Mouse (Mus musculus): ENCODE results near the gene Tmc3.

Gene Tmc3

DNA sequence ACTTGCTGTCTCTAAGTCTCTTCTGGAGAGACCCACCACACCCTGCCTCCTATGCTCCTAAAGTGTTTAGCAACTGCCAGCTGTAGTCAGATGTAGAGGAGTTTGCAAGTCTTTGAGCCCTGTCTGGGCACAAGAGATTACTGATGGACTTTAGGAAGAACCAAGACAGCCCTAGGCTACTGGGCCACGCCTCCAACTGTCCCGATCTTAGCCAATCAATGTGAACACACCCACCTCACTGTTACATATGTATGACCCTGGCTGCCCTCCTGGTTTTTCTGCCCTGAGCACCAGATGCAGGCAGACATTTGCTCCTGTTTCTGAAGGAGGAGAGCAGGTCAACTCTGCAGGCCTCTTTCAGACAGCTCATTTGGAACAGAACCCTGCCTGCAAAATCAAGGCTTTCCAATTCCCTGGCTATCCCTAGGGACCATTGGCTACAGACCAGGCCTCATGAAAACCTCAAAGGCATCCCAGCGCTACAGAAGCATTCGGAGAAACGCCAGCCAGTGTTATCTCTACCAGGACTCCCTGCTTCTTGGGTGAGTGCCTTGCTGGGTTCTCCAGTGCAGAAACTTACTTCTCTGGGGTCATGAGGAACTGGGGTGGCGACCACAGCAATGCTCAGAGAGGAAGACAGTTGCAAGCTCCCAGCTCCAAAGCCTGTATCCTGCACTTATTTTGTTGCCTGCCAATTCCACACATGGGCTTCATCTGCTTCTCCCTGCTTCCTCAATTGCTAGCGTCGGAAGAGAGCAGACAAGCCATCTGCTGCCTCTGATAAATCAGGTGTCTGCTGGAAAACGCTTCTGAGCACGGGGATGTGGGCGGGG lies at the start of gene Tmc3:
Gene Tmc3 (plus strand): TSS at position 289 of the 833 bp plus-strand sequence.
- peak; percentile 29 to 39 for DNase-seq

DNA sequence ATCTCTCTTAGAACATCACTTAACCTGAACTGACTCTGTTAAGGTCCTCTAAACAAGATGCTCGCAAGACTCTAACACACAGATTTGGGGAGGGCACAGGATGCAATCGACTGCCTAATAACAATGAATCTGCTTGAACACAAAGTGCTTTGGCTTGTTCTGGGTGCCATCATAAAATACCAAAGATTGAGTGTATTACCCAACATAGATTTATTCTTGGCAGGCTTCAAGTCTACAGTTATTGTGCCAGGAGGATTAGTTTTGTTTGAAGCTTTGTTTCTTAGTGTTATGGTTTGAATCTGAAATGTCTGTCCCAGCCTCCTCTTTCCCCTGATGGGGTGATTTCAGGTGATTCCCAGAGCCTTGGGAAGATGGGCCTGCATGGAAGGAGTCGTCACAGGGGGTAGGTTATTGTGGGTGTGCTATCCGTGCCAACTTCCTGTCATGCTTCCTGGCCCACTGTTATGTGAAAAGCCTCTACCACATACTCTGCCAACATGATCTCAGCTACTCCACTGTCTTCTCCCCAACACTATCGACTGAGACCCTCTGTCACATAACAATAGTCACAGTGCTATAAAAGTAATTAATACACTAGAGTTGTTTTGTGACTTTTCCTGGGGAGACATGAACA lies 43.1 kb upstream of the Tmc3 start:
- DNase-seq = no peak

GRCm38 (mm10) chr7:83548686-83549352 lies 35.9 kb upstream of the Tmc3 start:
- DNase-seq = no peak

- no peak for DNase-seq
These were observed 35.4 kb upstream of the Tmc3 start for GRCm38 (mm10) chr7:83549353-83549774.

- DNase-seq = peak; percentile 9 to 35
These were observed 34.7 kb upstream of the Tmc3 start for GRCm38 (mm10) chr7:83549951-83550407.

- no peak for DNase-seq
These were observed 30.2 kb upstream of the Tmc3 start for GRCm38 (mm10) chr7:83554477-83554876.

GRCm38 (mm10) chr7:83556488-83556887 lies 28.2 kb upstream of the Tmc3 start:
- peak in 1 of 2 experiments; percentile 37 for DNase-seq

DNA sequence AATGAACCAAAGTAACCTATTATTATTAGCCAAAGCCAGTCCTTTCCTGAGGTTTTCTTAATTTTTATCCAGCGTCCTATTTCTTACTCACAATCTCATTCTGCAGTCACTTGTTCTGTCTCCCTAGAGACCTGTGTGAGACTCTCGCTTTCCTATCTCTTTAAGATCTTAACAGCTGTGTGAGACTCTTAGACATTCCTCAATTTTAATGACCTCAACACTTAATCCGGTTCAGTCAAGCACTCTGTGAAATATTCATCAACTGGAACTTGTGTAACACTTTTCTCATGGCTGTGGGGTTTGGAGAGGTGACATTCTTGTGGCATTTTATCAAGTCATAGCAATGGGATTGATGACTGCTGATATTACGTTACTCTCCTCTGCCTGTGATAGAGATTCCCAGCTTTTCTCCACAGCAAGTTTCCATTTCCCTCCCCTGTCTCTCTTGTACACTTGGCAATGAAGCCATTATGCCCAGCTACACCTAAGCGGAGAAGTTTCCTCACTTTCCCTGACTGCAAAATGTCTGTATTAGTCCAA lies 25.9 kb upstream of the Tmc3 start:
- peak in 1 of 2 experiments; percentile 30 for DNase-seq

DNA sequence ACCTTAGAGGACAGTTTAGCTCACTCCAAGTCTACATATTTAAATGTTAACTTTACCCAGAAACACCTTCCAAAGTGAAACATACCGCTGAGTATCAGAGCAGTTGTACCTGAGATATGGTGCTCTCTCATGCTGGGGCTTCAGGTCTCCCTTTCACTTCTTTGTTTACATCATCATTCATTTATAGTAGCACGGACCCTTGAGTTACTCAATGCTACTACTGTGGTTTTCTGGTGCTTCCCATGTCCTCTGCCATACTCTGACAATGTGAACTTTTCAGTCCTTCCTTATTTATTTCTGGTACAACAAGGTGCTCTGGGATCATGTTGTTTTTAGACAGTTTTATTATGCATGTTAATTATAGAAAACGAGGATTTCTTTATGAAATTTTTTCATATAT lies 25.2 kb upstream of the Tmc3 start:
- DNase-seq = no peak

DNA sequence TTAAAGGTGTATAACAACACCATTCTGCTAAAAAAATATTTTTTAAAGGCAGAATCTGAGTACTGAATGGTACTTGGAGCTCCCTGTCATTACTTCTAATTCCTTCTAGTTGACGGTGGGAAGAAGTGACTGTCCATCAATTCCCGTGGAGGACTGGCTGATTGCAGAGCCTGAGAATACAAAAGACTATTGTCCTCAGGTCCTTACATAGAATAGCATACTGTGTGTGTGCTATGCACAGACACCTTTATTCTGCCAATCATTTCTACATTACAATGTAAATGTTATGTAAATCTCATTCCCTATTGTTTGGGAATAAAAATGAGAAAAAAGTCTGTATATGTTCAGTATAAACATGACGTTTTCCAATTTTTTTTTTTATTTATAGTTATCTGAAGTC lies 22.9 kb upstream of the Tmc3 start:
- no peak for DNase-seq

- DNase-seq = peak in 1 of 2 experiments; percentile 32
These were observed 20.0 kb upstream of the Tmc3 start for GRCm38 (mm10) chr7:83564635-83565291.

DNA sequence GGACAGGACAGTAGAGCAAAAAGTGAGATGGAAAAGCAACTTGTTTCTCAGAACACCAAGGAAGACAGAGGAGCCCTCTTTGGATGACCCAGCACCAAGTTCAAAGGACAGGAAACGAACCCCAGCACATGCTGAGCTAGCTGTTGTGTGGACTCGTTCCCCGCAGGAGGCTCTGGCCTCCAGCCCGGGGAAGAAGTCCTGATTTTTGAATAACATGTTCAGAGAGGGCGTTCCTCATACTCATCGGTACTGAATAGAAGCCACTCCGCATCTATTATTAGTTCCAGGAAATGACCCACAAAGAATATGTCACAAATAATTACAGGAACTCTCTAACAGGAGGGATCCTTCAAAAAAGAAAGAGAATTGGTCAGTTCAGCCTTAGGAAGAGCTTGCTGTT lies 18.8 kb upstream of the Tmc3 start:
- DNase-seq = peak; percentile 80 to 81

- peak; percentile 67 to 76 for DNase-seq
These were observed 16.8 kb upstream of the Tmc3 start for GRCm38 (mm10) chr7:83567841-83568500.

DNA sequence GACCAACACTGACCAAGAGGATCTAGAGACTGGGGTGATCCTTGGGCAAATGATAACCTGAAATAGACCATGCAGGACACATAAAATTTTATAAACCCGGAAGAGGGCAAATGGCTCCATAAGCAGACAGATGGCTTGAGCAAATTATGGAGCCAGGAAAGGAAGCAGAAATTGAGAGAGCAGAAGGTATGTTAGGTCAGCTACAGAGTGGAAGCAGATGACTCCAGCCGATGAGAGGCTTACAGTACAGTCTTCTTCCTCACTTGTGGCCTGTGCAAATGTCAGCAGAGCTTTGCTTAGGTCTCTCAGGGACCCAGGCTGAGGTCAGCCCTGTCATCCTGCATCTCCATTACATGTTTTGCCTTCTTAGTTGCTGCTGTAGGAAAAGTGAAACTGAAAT lies 15.9 kb upstream of the Tmc3 start:
- no peak for DNase-seq

- DNase-seq = no peak
These were observed 15.3 kb upstream of the Tmc3 start for GRCm38 (mm10) chr7:83569436-83569835.

- DNase-seq = no peak
These were observed 13.7 kb upstream of the Tmc3 start for GRCm38 (mm10) chr7:83571077-83571476.

DNA sequence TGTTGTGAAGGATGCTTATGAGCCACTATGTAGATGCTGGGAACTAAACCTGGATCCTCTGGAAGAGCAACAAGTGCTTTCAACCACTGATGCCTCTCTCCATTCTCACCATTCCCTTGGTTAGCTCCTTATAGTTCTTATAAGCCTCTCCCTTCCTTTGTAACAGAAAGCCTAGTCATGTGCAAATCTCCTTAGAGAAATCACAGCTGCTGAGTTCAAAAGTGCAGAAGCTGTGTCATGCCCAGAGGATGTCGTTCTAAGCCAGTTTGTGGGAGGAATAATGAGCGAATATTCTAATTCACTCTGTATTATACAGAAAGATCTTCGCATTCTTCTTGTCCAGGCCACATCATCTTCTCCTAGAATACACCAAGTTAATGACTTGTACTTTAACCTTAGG lies 12.8 kb upstream of the Tmc3 start:
- DNase-seq = no peak

GRCm38 (mm10) chr7:83572451-83572850 lies 12.3 kb upstream of the Tmc3 start:
- no peak for DNase-seq

DNA sequence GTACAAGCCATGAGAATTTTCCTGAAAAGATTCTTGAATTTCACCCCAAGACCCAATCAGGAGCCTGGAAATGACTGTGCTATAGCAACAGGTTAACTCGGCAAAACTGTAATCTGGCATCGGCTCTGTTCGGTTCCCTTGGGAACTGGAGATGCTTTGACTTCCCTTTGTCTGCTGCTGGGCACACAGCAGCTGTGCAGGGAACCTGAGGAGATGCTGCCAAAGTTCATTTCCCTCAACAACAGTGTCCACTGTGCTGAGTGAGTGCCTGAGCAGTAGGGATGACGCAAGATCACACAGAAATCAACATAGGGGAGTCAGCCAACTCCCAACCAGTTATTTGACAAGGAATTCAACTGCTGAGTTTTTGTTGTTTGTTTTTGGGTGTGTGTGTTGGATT lies 3.8 kb upstream of the Tmc3 start:
- DNase-seq = no peak

GRCm38 (mm10) chr7:83594056-83594455 lies 9.3 kb downstream of the Tmc3 start:
- peak; percentile 36 to 45 for DNase-seq

DNA sequence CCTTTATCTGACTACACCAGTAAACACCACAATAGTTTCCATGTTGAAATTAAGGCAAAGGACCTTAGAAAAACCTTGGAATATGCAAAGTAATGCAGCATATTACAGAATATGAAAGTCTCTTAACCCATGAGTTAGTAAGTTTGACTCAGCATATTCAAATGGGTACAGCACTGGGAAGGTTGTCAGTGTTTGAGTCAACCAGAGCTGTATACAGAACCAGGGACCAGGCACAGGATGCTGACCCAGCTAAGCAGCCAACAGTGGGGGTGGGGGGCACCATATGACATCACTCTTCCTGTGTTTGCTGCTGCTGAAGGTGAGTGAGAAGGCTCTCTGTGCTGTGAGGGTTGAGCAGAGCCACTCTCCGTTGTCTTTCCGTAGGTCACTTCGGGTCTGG lies 12.3 kb downstream of the Tmc3 start:
- DNase-seq = no peak

Data from kidney, postnatal 36 days (tissue).